Mouse (Mus musculus): ENCODE measurements at regions not wholly inside any gene's neighbourhood (a gene's known extent, or its start where the extent isn't known, plus 50 kb on each side); places are given as distances from the start of the nearest gene placed in this dataset.

GRCm38 (mm10) chr13:101545344-101546181 is 222.5 kb downstream of the Pik3r1 start:
- H3K4me1 ChIP-seq (ENCODE audit: insufficient read depth): no peaks in the 10 kb centered on the region
- ATAC-seq (ENCODE audit: insufficient read depth) (peak; percentile 60; the same call in 1 of the 2 replicates), DNase-seq (no peak)
- H3K9ac ChIP-seq: no peak overlapping the region
- H3K27me3 ChIP-seq (ENCODE audit: insufficient read depth, low read length): no peaks in the 10 kb centered on the region
- TF ChIP-seq CTCF (IDR thresholded peaks at IDR 0.05; ENCODE audit: low read depth): no peak
- no peak overlapping the region for H3K4me2 ChIP-seq
- no peaks in the 10 kb centered on the region for H3K36me3 ChIP-seq (ENCODE audit: insufficient read depth)
- 42% methylated on average over 6 of the region's 6 CpGs for WGBS
- H3K9me3 ChIP-seq (ENCODE audit: low read depth, low read length): no peaks in the 10 kb centered on the region
- H3K27ac ChIP-seq (ENCODE audit: low read depth): no peak overlapping the region
- H3K4me3 ChIP-seq (ENCODE audit: low read depth, low read length): no peak overlapping the region

- H3K4me3 ChIP-seq (ENCODE audit: low read depth, low read length): no peak overlapping the region
- TF ChIP-seq CTCF (IDR thresholded peaks at IDR 0.05; ENCODE audit: low read depth): no peak
- H3K4me2 ChIP-seq: 0 out of 2 replicates have a peak overlapping the region, but pooled peaks have one; percentile 7
- H3K27ac ChIP-seq (ENCODE audit: low read depth): no peak overlapping the region
- no peaks in the 10 kb centered on the region for H3K9me3 ChIP-seq (ENCODE audit: low read depth, low read length)
- no peaks in the 10 kb centered on the region for H3K27me3 ChIP-seq (ENCODE audit: insufficient read depth, low read length)
- 41% methylated on average over 14 of the region's 14 CpGs for WGBS
- ATAC-seq (ENCODE audit: insufficient read depth) (peak; percentile 68), DNase-seq (peak; percentile 11)
- no peaks in the 10 kb centered on the region for H3K36me3 ChIP-seq (ENCODE audit: insufficient read depth)
- H3K4me1 ChIP-seq (ENCODE audit: insufficient read depth): no peaks in the 10 kb centered on the region
- H3K9ac ChIP-seq: no peak overlapping the region
Observed at GRCm38 (mm10) chr13:101540391-101541191, 227.4 kb downstream of the Pik3r1 start.

GRCm38 (mm10) chr13:101538110-101538509 is 229.9 kb downstream of the Pik3r1 start:
- TF ChIP-seq CTCF (IDR thresholded peaks at IDR 0.05; ENCODE audit: low read depth): no peak
- DNase-seq (no peak), ATAC-seq (ENCODE audit: insufficient read depth) (no peak)
- H3K9ac ChIP-seq: no peak overlapping the region
- no peaks in the 10 kb centered on the region for H3K36me3 ChIP-seq (ENCODE audit: insufficient read depth)
- H3K4me2 ChIP-seq: no peak overlapping the region
- no peak overlapping the region for H3K4me3 ChIP-seq (ENCODE audit: low read depth, low read length)
- H3K27ac ChIP-seq (ENCODE audit: low read depth): no peak overlapping the region
- WGBS: 62% methylated on average over 1 of the region's 1 CpGs
- no peaks in the 10 kb centered on the region for H3K27me3 ChIP-seq (ENCODE audit: insufficient read depth, low read length)
- H3K9me3 ChIP-seq (ENCODE audit: low read depth, low read length): no peaks in the 10 kb centered on the region
- no peaks in the 10 kb centered on the region for H3K4me1 ChIP-seq (ENCODE audit: insufficient read depth)

- no peaks in the 10 kb centered on the region for H3K36me3 ChIP-seq (ENCODE audit: insufficient read depth)
- no peak overlapping the region for H3K9ac ChIP-seq
- ATAC-seq (ENCODE audit: insufficient read depth): no peak
- no peak overlapping the region for H3K27ac ChIP-seq (ENCODE audit: low read depth)
- no peaks in the 10 kb centered on the region for H3K27me3 ChIP-seq (ENCODE audit: insufficient read depth, low read length)
- 86% methylated on average over 1 of the region's 1 CpGs for WGBS
- no peaks in the 10 kb centered on the region for H3K9me3 ChIP-seq (ENCODE audit: low read depth, low read length)
- no peak overlapping the region for H3K4me2 ChIP-seq
- no peak overlapping the region for H3K4me3 ChIP-seq (ENCODE audit: low read depth, low read length)
- no peaks in the 10 kb centered on the region for H3K4me1 ChIP-seq (ENCODE audit: insufficient read depth)
- TF ChIP-seq CTCF (IDR thresholded peaks at IDR 0.05; ENCODE audit: low read depth): no peak
- DNase-seq: no peak
Observed at GRCm38 (mm10) chr13:101536019-101536418, 232.0 kb downstream of the Pik3r1 start.

- H3K36me3 ChIP-seq (ENCODE audit: insufficient read depth): no peaks in the 10 kb centered on the region
- H3K27me3 ChIP-seq (ENCODE audit: insufficient read depth, low read length): no peaks in the 10 kb centered on the region
- no peak overlapping the region for H3K4me3 ChIP-seq (ENCODE audit: low read depth, low read length)
- no peak overlapping the region for H3K4me2 ChIP-seq
- H3K27ac ChIP-seq (ENCODE audit: low read depth): no peak overlapping the region
- TF ChIP-seq CTCF (IDR thresholded peaks at IDR 0.05; ENCODE audit: low read depth): no peak
- H3K4me1 ChIP-seq (ENCODE audit: insufficient read depth): no peaks in the 10 kb centered on the region
- H3K9me3 ChIP-seq (ENCODE audit: low read depth, low read length): no peaks in the 10 kb centered on the region
- no peak overlapping the region for H3K9ac ChIP-seq
- 68% methylated on average over 3 of the region's 3 CpGs for WGBS
- ATAC-seq (ENCODE audit: insufficient read depth) (no peak), DNase-seq (peak; percentile 17)
Observed at GRCm38 (mm10) chr13:101535331-101535866, 232.6 kb downstream of the Pik3r1 start.

GRCm38 (mm10) chr13:101534490-101534889 is 233.5 kb downstream of the Pik3r1 start:
- Histone ChIP-seq H3K9ac (no peak overlapping the region), H3K27me3 (ENCODE audit: insufficient read depth, low read length) (no peaks in the 10 kb centered on the region), H3K4me2 (no peak overlapping the region), H3K4me1 (ENCODE audit: insufficient read depth) (no peaks in the 10 kb centered on the region), H3K9me3 (ENCODE audit: low read depth, low read length) (no peaks in the 10 kb centered on the region), H3K4me3 (ENCODE audit: low read depth, low read length) (no peak overlapping the region), H3K27ac (ENCODE audit: low read depth) (no peak overlapping the region), H3K36me3 (ENCODE audit: insufficient read depth) (no peaks in the 10 kb centered on the region)
- WGBS: 65% methylated on average over 6 of the region's 6 CpGs
- TF ChIP-seq CTCF (IDR thresholded peaks at IDR 0.05; ENCODE audit: low read depth): no peak
- no peak for ATAC-seq (ENCODE audit: insufficient read depth)
- no peak for DNase-seq

- ATAC-seq (ENCODE audit: insufficient read depth): no peak
Observed at GRCm38 (mm10) chr13:101532913-101533312, 235.1 kb downstream of the Pik3r1 start.

More at GRCm38 (mm10) chr13:101532913-101533312, 235.1 kb downstream of the Pik3r1 start:
- no peaks in the 10 kb centered on the region for H3K27me3 ChIP-seq (ENCODE audit: insufficient read depth, low read length)
- no peak overlapping the region for H3K4me2 ChIP-seq
- no peaks in the 10 kb centered on the region for H3K9me3 ChIP-seq (ENCODE audit: low read depth, low read length)
- H3K4me1 ChIP-seq (ENCODE audit: insufficient read depth): no peaks in the 10 kb centered on the region
- no peak for DNase-seq
- no peak for TF ChIP-seq CTCF (IDR thresholded peaks at IDR 0.05; ENCODE audit: low read depth)
- H3K9ac ChIP-seq: no peak overlapping the region
- no peaks in the 10 kb centered on the region for H3K36me3 ChIP-seq (ENCODE audit: insufficient read depth)
- H3K4me3 ChIP-seq (ENCODE audit: low read depth, low read length): no peak overlapping the region
- no peak overlapping the region for H3K27ac ChIP-seq (ENCODE audit: low read depth)
- 38% methylated on average over 4 of the region's 4 CpGs for WGBS

Measured in lung, embryonic 14.5 days (tissue).